Comparison of ENCODE assay signal across 13 mouse cellular contexts in genomic region chr17:47814496-47814895, GRCm38 (mm10). TPM values are rescaled to one million over a fixed set of nuclear protein-coding genes. Genes with fewer than 3 reads are reported as not detected.
DNase-seq lines count a peak whose midpoint lies in the region; ATAC-seq lines count a peak whose summit lies in the region.
"Had no signal": no experiment of that assay in that cellular context is flagged by ENCODE, and none has a peak within 500 bp of the region (broad histone marks: within the 10 kb centered on the region; RNA-seq: fewer than 3 reads in every experiment).

No protein-coding gene starts in this region.

- no peaks in the 10 kb centered on the region; the same call in 1 of the 2 replicates for H3K27me3 ChIP-seq in heart, embryonic 15.5 days
- H3K27me3 ChIP-seq in hindbrain, embryonic 12.5 days = 0 out of 2 replicates have a peak, but pooled peaks cover 6% of the 10 kb centered on the region
- H3K27me3 ChIP-seq: liver, embryonic 12.5 days had no signal

- H3K4me2 ChIP-seq in heart, embryonic 15.5 days = no peak overlapping the region
- no peak overlapping the region for H3K4me2 ChIP-seq in hindbrain, embryonic 12.5 days (replicated peaks)
- H3K4me2 ChIP-seq: liver, embryonic 12.5 days; midbrain, embryonic 11.5 days had no signal

- 44% methylated on average over 6 of the region's 6 CpGs for WGBS in heart, embryonic 15.5 days
- 19% methylated on average over 6 of the region's 6 CpGs for WGBS in hindbrain, embryonic 12.5 days

- peaks cover 25% of the 10 kb centered on the region for H3K4me1 ChIP-seq in heart, embryonic 15.5 days (replicated peaks)
- H3K4me1 ChIP-seq in hindbrain, embryonic 12.5 days = peaks cover 29% of the 10 kb centered on the region

- no peak overlapping the region for H3K4me3 ChIP-seq in heart, embryonic 15.5 days
- H3K4me3 ChIP-seq in hindbrain, embryonic 12.5 days = no peak overlapping the region
- H3K4me3 ChIP-seq: liver, embryonic 12.5 days had no signal

- no peak for DNase-seq in heart, adult 8-10 months (ENCODE audit: low spot score)
- DNase-seq in retina, postnatal 1 day = peak; percentile 63
- no peak for DNase-seq in retina, embryonic 14.5 days (ENCODE audit: low spot score)
- no peak for DNase-seq in T-cell, adult 2 months (ENCODE audit: low spot score)
- no peak for DNase-seq in gastrocnemius, postnatal 4 days (ENCODE audit: low spot score in 2 of 2)
- DNase-seq in right cerebral cortex, adult 2 months (ENCODE audit: low spot score in 2 of 2) = no peak
- DNase-seq: adrenal gland, postnatal 14 days; cerebellum, adult 11 months; layer of hippocampus, postnatal 36 days had no signal

- H3K27ac ChIP-seq in heart, embryonic 15.5 days = peak overlapping the region; percentile 76
- peak overlapping the region; percentile 30; the same call in 1 of the 2 replicates for H3K27ac ChIP-seq in hindbrain, embryonic 12.5 days
- H3K27ac ChIP-seq: liver, embryonic 12.5 days had no signal

- ATAC-seq in heart, embryonic 15.5 days (replicated peaks; ENCODE audit: insufficient number of reproducible peaks, insufficient read depth, low FRiP score, low read depth) = no peak
- no peak for ATAC-seq in hindbrain, embryonic 12.5 days (ENCODE audit: low FRiP score)
- ATAC-seq: liver, embryonic 12.5 days had no signal

- H3K9ac ChIP-seq in heart, embryonic 15.5 days = no peak overlapping the region
- H3K9ac ChIP-seq in hindbrain, embryonic 12.5 days = no peak overlapping the region
- H3K9ac ChIP-seq: liver, embryonic 12.5 days had no signal

- peaks cover 34% of the 10 kb centered on the region for H3K36me3 ChIP-seq in heart, embryonic 15.5 days
- peaks cover 18% of the 10 kb centered on the region; the same call in 1 of the 2 replicates for H3K36me3 ChIP-seq in hindbrain, embryonic 12.5 days

- no peaks in the 10 kb centered on the region for H3K9me3 ChIP-seq in heart, embryonic 15.5 days (replicated peaks)
- H3K9me3 ChIP-seq in hindbrain, embryonic 12.5 days (replicated peaks) = no peaks in the 10 kb centered on the region
- H3K9me3 ChIP-seq: liver, embryonic 12.5 days had no signal

RNA-seq across cellular contexts. Expression of gene Mdfi, which starts 20.0 kb away (rescaled TPM):
- polyA plus RNA-seq in heart, embryonic 15.5 days (2015; fragmentation: Nextera tagmentation; extraction: Ambion mirVana) = 7.9 and 12.1 TPM in 2 replicates
- total RNA-seq in heart, adult 8-10 months (2022) = 1 to 10 TPM; 1.7 to 2.2 (median 1.9) TPM
- polyA plus RNA-seq in hindbrain, embryonic 12.5 days (2016; fragmentation: Nextera tagmentation; extraction: Ambion mirVana) = 15.0 and 20.9 TPM in 2 replicates
- total RNA-seq in gastrocnemius, postnatal 4 days (2021) = 10 to 100 TPM; 12.0 to 13.0 TPM

Comparison
In these comparisons a context has a peak if more than half of its experiments do, and no peak if none do; other contexts are left out.
1. RNA of gene Mdfi, which starts 20.0 kb away (total RNA-seq): 12.0 to 13.0 TPM in gastrocnemius, postnatal 4 days; 1.7 to 2.2 TPM in heart, adult 8-10 months; every median in the first group is over 4 times any median in the second.